Mouse (Mus musculus) ovary, postnatal 14 days (tissue): ENCODE measurements around the gene Tango2.

Source experiments
- DNase-seq: peaks from one replicate; pipeline ENCODE4 v3.0.0; 2022; ENCODE audit warnings: low spot score

Gene Tango2

GRCm38 (mm10) chr16:18347931-18348600 is at the start of gene Tango2, which contains the start of gene Arvcf:
Gene Tango2 (minus strand): TSS chr16:18348103.
Gene Arvcf (plus strand): TSS chr16:18348182.
- peak; percentile 73 for DNase-seq

DNA sequence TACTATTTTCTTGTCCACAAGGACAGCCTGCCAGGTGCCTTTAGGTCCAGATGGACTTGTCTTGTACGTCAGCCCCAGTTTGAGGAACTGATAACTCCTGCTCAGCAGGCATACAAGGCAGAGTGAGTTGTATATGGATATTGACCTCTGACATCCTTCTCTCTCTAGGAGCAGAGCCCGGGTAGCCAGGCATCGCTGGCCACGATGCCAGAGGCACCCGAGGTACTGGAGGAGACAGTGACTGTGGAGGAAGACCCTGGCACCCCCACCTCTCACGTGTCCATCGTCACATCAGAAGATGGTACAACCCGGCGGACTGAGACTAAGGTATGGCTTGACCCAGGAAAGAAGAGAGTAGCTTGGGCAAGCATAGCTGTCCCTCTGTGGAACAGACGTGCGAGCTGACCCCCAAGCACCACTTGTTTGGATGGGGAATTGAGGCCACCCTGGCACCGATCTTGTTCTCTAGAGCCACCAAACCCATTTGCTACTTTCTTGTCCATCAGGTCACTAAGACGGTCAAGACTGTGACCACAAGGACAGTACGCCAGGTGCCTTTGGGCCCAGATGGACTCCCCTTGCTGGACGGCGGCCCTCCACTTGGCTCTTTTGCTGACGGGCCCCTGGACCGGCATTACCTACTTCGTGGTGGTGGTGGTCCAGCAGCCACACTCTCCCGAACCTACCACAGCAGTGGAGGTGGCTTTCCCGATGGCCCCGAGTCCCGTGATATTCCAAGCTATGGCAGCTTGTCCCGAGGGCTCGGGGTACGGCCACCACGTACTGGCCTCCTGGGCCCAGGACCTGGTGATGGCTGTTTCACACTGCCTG is 49.1 kb upstream of the Tango2 start:
- DNase-seq = no peak

GRCm38 (mm10) chr16:18396201-18396600 is 48.3 kb upstream of the Tango2 start:
- no peak for DNase-seq

DNA sequence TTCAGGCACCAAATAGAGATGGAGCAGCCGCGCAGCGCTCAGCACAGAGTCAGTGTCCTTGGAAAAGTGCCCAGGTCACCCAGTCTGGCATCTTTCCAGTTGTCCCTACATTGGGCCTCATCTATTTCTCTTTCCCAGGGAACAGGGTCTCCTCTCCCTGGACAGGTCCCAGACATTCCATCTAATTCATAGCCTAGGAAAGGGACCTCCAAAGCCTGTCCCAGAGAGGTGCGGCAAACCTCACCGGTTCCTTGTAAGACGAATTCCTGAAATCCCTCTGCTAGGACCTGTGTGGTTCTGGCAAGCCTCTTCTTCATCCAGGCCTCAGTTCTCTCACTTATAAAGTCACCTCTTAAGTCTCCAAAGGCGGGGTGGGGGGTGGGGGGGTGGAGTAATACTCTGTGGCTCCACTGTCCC is 47.7 kb upstream of the Tango2 start:
- DNase-seq = no peak

- no peak for DNase-seq
Measured at GRCm38 (mm10) chr16:18394777-18395619, 47.1 kb upstream of the Tango2 start.

- DNase-seq = no peak
Measured at GRCm38 (mm10) chr16:18394056-18394455, 46.2 kb upstream of the Tango2 start.

DNA sequence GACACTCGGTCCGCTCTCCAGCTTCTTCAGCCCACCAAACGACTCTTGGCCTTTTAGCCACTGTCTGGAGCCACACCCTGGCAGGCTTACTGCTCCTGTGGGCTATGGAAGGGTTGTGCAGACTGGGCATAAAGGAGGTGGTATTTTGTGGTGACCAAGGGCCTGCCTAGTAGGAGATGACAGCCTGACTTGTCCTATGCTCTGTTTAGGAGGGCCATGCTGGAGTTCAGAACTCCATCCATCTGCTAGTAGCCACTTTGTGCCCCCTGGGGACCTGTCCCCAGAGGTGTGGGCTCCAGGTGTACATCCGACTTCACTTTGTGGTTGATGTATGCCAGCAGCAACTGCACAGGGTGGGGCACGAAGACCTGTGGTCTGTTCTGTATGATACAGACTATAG is 45.7 kb upstream of the Tango2 start:
- DNase-seq = no peak

GRCm38 (mm10) chr16:18392469-18393426 is 44.8 kb upstream of the Tango2 start:
- peak; percentile 80 for DNase-seq

- no peak for DNase-seq
Measured at GRCm38 (mm10) chr16:18391728-18392127, 43.8 kb upstream of the Tango2 start.

- DNase-seq = no peak
Measured at GRCm38 (mm10) chr16:18391127-18391526, 43.2 kb upstream of the Tango2 start.

GRCm38 (mm10) chr16:18390399-18390798 is 42.5 kb upstream of the Tango2 start:
- no peak for DNase-seq

DNA sequence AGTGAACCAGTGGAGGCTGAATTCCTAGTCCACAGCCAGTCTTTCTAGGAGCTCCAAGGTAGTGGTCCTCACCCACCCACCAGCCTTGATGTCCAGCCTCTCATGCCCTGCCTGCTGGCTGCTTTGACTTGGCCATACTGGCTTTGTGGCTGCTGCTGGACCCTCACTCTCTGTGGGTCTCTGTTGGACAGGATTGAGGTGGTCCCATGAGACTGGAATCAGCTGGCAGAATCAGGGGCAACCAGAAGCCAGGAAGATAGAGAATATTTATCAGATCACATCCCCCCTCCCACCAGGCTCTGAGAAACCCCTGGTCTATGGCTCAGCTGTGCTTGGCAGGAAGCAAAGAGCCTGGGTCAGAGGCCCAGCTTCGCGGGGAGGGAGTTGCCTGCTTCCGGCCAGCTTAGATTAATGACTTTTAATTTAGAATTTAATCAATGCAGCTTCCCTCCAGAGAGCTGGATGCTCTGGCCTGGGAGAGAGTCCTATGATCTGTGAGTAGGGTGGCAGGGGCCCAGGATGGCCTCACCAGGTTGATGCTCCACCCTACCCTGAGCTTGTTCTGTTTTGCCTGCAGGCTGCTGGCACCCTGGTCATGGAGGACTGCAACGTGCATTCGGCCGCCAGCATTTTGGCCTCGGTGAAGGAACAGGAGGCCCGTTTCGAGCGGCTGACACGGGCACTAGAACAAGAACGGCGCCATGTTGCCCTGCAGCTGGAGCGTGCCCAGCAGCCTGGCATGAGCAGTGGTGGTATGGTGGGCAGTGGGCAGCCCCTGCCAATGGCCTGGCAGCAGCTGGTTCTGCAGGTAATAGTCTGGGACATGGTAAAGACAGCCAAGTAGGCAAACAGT is 40.9 kb upstream of the Tango2 start:
- no peak for DNase-seq

- no peak for DNase-seq
Measured at GRCm38 (mm10) chr16:18387704-18388582, 40.0 kb upstream of the Tango2 start.

DNA sequence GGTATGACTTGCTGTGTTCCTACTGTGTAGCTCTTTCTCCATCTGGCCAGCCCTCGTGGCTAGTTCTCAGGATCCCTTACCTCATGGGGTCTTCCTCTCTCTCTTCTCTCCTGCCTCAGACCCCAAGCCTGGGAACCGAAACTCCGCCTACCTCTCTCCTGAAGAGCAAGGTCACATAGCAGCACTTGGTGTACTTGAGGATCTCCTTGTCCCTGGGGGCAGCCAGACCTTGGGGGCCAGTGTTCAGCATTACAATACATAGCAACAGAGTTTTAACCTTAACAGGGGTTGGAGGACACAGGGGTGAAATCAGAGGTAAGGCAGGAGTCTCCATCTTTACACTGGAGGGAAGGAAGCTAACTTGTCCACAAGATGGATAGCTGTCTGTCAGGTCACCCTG is 39.1 kb upstream of the Tango2 start:
- DNase-seq = no peak

GRCm38 (mm10) chr16:18386451-18386850 is 38.5 kb upstream of the Tango2 start:
- no peak for DNase-seq

DNA sequence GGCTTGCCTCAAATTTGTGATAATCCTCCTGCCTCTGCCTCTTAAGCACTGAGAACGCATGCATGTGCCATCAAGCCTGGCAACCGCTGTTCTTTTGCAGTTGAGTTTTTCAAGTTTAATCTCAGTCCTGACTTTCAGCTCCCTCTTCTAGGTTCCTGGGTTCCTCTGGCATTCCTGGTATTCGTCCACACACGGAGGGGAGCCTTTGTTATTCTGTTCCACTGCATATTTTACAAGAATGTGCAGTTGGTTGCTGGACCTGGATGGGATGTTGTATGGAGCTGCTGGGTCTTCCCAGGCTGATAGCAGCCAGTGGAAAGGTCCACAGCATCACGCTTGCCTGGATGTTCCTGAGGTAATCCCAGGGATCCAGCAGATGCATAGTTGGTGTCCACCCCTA is 37.5 kb upstream of the Tango2 start:
- no peak for DNase-seq

GRCm38 (mm10) chr16:18384659-18385058 is 36.8 kb upstream of the Tango2 start:
- DNase-seq = no peak

DNA sequence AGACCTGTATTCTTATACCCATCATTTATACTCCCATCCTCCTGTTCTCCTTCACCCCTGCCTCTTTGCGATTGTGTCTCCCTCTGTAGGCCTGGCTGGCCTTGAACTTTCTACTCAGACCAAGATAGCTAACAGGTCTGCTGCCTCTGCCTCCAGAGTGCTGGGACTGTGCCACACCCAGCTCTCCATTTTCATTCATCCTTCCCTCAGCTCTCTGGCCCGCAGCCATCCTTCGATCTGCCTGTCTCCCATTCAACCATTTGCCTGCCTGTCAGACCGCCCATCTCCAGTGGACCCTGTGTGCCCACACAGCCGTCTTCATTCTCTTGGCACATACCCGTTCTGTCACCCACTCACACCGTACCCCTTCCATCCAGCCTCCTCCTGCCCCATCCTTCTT is 36.3 kb upstream of the Tango2 start:
- DNase-seq = no peak

GRCm38 (mm10) chr16:18383756-18384155 is 35.9 kb upstream of the Tango2 start:
- no peak for DNase-seq
